Mouse (Mus musculus): Measurements from ENCODE around the gene Gramd1b.

The Gramd1b gene

DNA sequence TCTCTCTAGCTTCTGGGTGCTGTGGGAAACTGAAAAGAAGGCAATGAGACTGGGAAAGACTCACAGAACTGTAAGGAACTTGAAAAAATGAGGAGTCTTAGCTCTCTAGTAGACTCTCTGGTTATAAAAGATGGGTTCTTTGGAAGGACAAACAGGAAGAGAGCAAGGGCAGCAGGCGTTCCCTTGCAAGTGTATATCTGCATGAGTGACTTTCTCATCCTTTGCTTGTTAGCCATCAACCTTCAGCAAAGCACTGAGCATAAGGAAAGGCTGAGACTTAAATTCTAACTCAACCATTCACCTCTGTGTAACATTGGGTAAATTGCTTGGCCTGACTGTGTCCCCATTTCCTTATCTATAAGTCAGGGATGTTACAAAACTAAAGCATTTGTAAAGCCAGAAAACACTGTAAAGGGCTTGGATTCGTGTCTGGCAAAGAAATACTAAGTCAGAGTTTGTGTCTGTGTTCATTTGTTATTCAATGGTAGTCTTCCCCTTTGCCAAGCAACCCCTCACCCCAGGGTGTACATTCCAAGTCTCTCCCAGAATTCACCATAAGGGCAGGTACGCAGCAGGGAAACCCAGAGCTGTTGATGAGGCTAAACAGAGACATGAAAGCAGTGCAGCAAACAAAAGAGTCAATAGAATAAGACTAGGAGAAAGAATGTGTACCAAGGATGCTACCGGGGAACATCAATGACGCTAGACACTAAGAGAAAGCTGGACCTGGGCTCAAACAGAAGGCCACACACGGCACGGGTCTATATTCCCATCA lies 133.5 kb downstream of the Gramd1b start:
- ChIA-PET CTCF (interaction anchor here in 3 of 4 experiments (0.6 to 2.2 kb wide), 7 partner anchors 18 to 117 kb away, joined by 3 to 7 read pairs (median 4); no protein-coding TSS in a partner anchor), POLR2A (interaction anchor here (0.6 to 5.1 kb wide), 24 partner anchors 8 to 403 kb away, joined by 3 to 28 read pairs (median 4); partner anchors contain the start of gene Hspa8 (in 1 of the 4))

DNA sequence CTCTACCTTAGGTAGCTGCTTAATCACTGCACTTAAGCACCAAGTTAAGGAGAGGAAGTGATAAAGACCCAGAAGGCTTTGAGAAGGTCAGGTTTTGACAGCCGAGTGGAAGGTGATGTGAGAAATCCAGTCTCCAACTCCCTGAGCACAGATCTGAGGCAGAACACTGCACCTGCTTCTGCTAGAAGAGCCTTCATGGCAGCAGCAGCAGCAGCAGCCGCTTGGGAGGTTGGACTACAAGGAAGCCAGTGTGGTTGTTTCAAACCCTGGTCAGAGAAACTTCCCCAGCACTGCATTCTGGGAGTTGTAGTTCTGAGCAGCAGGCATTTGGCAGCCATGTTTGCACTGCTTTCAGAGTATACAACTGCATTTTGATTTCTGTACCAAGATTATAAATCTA lies 134.1 kb downstream of the Gramd1b start:
- POLR2A ChIA-PET = interaction anchor here (0.6 to 5.1 kb wide), 15 partner anchors 9 to 404 kb away, joined by 3 to 28 read pairs (median 5); partner anchors contain the start of gene Hspa8 (in 1 of the 4)

DNA sequence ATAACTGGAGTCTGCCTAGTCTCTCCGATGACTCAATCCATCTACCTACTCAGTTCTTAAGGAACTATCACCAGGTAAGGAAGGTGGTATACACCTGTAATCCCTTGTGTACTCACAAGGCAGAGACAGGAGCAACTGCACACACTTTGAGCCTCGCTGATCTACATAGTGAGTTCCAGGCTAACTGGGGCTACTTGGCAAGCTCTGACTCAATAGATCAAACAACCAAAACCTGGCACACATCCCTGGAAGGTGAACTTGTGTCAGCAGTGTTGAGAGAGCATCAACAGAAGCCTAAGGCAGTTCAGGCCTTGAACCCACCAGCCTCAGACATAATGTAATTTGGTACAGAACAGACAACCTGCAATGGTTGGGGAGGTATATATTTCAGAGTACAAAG lies 135.0 kb downstream of the Gramd1b start:
- POLR2A ChIA-PET = interaction anchor here in 2 of 4 experiments (0.6 to 5.1 kb wide), 4 partner anchors 16 to 63 kb away, joined by 3 to 28 read pairs (median 10); no protein-coding TSS in a partner anchor
- CTCF ChIA-PET = interaction anchor here in 1 of 4 experiments (0.6 kb wide), 1 partner anchor 239 kb away, joined by 3 read pairs; no protein-coding TSS in a partner anchor

More for the DNA sequence above, 134.1 kb downstream of the Gramd1b start:
- CTCF ChIA-PET = interaction anchor here in 2 of 4 experiments (1.2 to 2.2 kb wide), 2 partner anchors 19 kb away, joined by 5 to 7 read pairs; no protein-coding TSS in a partner anchor

DNA sequence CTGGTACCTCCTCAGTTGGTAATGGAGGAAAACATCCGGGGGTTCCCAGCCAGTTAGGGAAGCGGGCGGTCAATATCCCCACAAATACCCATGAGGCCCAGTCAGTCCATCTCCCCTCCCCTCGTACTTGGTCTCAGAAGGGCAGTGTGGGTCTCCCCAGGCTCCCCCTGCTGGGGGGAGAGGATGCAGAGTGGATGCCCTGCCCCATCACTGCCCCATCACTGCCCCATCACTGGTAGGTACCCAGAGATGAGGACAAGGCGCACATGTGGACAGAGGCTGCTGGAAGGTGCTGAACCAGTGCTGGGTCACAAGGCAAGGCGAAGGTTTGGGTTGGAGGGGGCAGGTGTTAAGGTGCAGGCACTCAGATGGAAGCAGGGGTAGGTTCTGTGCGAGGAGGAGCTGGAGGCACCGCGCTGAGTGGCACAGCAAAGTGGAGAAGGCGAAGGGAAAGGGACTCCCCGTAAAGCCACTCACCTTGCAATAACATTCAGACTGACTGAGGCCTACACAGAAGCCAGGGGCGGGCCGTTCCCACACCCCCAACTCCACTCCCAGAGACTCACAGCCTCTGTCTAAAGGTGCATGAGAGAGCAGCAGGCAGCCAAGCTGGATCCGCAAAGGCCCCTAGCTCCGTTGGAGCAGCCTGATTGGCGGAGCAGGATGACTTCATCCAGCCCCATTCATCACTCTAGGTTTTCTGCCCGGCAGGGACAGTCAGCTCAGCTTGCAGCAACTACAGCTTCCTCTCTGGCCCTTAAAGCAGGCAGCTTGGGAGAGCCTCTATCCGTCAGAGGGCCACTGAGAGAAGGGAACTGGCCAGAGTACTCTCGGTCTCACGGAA lies 139.1 kb downstream of the Gramd1b start:
- POLR2A ChIA-PET = interaction anchor here (0.7 to 2.7 kb wide), 21 partner anchors 8 to 366 kb away, joined by 3 to 30 read pairs (median 3); no protein-coding TSS in a partner anchor

DNA sequence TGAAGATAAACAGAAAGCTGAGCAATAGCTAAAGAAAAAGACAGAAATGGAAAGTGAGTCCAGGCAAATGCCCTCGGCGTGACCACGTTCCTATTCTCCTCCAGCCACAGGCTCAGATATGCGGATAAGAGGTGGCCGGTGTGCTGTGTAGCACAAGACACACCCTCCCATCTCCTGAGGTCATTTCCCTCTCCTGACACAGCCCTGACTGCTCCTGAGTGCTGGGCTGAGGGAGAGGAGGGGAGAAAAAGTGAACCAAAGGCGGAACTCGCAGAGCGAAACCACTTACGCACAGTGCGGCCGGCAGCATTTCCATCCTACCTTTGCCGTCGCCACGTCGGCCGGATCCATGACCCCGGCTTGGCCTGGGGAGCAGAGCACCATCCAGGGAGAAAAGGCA lies 139.8 kb downstream of the Gramd1b start:
- POLR2A ChIA-PET = interaction anchor here (0.6 to 2.7 kb wide), 27 partner anchors 10 to 225 kb away, joined by 3 to 30 read pairs (median 4); no protein-coding TSS in a partner anchor
- CTCF ChIA-PET = interaction anchor here (0.6 to 2.7 kb wide), 39 partner anchors 10 to 1298 kb away, joined by 3 to 34 read pairs (median 4); no protein-coding TSS in a partner anchor

More for the DNA sequence above, 139.1 kb downstream of the Gramd1b start:
- CTCF ChIA-PET = interaction anchor here in 3 of 4 experiments (0.7 to 2.7 kb wide), 14 partner anchors 10 to 164 kb away, joined by 3 to 34 read pairs (median 5); no protein-coding TSS in a partner anchor

DNA sequence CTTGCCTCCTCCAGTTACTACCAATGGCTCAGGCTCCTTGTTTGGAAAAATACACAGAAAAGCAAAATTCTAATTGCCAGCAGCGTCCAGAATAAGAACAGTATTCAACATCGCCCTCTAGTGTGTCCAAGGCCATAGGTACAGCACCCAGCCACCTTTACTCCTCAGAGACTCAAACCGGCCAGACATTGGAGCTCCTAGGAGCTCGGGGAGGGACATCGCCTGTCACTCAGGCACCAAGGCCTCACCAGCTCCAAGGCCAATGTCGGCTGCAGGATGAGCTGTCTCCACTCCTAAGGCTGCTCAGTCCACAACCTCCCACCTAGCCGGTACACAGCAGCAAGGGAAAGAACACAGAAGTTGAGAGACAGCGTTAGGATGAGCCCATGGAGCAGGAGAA lies 140.3 kb downstream of the Gramd1b start:
- ChIA-PET POLR2A (interaction anchor here (0.5 to 2.7 kb wide), 23 partner anchors 9 to 262 kb away, joined by 3 to 30 read pairs (median 4); no protein-coding TSS in a partner anchor), CTCF (interaction anchor here (0.6 to 2.7 kb wide), 38 partner anchors 9 to 1297 kb away, joined by 3 to 34 read pairs (median 4); no protein-coding TSS in a partner anchor)

DNA sequence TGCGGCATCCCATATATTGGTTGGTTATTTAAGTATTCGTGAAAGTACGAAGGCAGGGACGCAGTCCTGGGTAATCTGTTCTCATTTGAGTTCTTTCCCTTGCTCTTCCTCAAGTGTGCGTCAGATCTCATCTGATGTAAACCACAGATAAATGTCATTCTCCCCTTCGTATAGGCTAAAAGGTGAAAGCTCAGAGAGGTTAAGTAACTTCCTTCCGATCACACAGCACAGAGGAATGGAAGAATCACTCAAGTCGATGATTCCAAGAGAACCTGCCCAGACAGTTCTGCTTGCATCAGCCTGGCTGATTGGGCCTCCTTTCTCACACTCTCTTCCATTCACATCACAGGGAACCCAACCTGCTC lies 140.8 kb downstream of the Gramd1b start:
- ChIA-PET POLR2A (interaction anchor here in 3 of 4 experiments (0.5 to 2.7 kb wide), 21 partner anchors 9 to 263 kb away, joined by 3 to 30 read pairs (median 4); no protein-coding TSS in a partner anchor), CTCF (interaction anchor here (0.7 to 2.7 kb wide), 21 partner anchors 9 to 354 kb away, joined by 3 to 34 read pairs (median 4); no protein-coding TSS in a partner anchor)

DNA sequence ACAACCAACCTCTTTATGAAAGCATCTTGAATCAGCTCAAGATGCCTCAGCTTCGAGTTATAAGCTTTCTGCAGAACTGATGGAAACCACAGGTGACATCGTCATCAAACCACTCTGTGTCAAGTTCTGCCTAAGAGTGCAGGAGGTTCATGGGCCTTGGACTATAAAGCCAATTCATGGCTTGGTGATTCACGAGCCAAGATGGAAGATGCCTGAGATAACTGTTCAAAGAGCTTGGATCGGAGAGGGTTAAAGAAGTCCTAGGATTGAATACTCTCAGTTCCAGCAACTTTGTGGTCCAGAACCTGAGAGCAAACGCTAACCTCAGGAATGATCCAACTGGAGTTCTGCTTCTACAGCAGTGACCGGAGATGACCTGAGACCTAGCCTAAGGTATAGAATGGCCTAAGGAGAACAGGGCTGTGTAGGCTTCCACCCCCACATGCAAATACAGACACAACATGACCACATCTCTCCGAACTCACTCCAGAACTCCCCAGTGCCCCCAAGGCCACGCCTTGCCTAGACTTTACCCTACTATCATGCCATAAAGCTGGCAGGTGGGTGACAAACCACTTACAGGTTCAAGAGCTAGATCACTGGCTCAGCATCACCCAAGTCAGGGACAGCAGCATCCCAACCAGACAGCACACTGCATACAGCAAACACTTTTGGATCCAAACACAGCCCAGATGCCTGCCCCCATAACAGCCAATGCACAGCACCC lies 141.4 kb downstream of the Gramd1b start:
- POLR2A ChIA-PET = interaction anchor here in 2 of 4 experiments (1.1 to 1.8 kb wide), 9 partner anchors 8 to 148 kb away, joined by 3 to 8 read pairs (median 5); no protein-coding TSS in a partner anchor
- CTCF ChIA-PET = interaction anchor here in 3 of 4 experiments (0.7 to 2.7 kb wide), 8 partner anchors 8 to 295 kb away, joined by 3 to 34 read pairs (median 6); no protein-coding TSS in a partner anchor

DNA sequence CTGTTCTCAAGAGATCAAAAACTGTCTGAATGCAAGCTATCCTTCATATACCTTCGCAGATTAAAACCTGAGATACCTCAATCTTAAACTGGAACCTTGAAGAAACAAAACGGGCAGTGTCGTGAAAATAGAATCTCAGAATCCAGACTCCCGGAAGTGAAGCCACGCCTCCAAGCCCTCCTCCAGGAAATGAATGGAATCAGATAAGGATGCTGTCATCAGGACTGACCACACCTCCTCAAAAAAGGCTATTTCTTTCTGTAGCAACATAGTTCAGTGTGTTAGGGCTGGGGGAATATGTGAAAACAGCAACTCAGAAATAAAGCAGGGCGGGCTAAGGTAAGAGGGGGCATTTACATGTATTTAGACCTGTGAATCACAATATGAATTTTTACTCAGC lies 142.0 kb downstream of the Gramd1b start:
- ChIA-PET CTCF (interaction anchor here in 2 of 4 experiments (1.1 to 2.7 kb wide), 2 partner anchors 39 to 55 kb away, joined by 3 to 34 read pairs; no protein-coding TSS in a partner anchor), POLR2A (interaction anchor here in 1 of 4 experiments (1.1 to 1.5 kb wide), 2 partner anchors 9 to 13 kb away, joined by 5 read pairs; no protein-coding TSS in a partner anchor)

DNA sequence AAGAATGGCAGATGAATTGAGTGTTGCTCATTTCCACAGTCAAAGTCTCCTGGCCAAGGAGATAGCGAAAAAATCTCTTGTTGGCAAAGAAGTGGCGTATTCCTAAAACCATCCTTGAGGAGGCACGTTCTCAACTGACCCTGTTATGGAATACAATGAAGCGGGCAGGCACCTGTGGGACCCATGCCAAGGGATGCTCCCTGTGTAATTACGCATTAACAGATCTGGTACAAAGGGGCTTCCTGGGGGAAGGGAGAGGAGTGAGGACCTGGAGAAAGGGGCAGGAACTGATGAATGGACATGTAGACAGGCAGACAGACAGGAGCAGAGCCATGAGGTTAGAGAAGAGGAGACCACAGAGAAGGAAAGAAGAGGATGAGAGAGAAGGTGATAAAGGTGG lies 146.4 kb downstream of the Gramd1b start:
- ChIA-PET CTCF (no interaction called here), POLR2A (no interaction called here)

DNA sequence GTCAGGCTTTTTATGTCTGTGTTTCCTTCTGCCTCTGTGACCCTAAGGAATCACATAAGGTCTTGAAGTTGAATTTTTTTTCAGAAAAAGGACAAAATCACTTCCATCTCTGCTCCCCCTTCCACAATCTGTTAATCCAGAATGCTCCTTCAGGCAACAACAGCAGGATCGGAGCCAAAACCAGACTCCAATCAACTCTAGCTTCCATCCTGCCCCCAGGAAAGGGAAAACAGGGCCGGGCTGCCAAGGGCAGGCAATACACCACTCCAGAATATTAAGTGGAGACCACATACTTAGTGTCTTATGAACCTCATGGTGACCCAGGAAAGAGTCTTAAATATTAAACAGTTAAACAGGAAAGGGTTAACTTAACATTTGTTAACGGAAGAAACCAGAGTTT lies 148.7 kb downstream of the Gramd1b start:
- CTCF ChIA-PET = interaction anchor here in 1 of 4 experiments (1.5 kb wide), 1 partner anchor 8 kb away, joined by 12 read pairs; no protein-coding TSS in a partner anchor
- POLR2A ChIA-PET = interaction anchor here in 2 of 4 experiments (0.6 to 1.3 kb wide), 5 partner anchors 12 to 192 kb away, joined by 3 to 7 read pairs (median 4); no protein-coding TSS in a partner anchor

DNA sequence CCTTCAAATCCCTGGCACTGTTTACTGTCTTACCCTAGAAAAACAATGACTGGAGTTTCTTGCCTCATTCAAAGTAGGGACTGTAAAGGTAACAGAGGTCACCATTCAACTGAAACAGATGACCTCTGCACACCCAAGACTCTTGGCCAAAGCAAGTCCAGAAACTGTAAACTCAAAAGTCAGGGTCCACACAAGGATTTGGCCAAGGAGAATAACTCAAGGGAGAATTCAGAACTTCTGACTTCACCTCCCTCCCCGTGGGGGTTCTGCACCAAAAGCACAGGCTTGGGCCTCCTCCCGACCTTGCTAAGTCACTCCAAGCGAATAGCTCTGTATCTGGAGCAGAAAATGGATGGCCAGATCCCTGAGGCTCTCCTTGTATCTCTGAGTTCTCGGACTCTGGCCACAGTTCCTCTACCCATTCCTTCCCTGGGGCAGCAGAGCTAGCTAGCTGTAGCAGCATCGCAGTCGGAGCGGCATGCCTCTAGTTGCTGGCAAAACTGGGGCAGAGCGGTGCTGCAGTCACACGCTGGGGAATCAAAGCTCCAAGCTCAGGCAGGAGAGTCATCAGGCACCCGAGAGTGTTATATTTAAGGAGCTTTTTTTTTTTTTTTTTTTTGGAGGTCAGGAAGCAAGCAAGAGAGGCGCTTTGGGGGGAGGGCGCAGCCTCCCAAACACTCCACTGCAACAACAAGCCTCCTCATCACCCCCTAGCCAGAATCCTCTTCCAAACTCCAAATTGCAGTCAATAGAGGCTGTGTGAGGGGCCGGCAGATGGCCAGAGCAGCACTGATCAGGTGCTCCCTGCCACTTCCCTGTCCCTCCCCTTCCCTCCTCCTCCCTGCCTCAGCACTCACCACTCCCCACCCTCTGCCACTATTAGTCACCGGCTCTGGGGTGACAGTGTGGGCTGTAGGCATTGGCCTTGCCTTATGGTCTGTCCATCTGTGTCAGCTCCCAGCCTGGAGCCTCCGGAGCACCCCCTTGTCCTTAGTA lies 149.5 kb downstream of the Gramd1b start:
- POLR2A ChIA-PET = interaction anchor here in 3 of 4 experiments (0.6 to 1.3 kb wide), 17 partner anchors 8 to 191 kb away, joined by 3 to 8 read pairs (median 4); no protein-coding TSS in a partner anchor
- CTCF ChIA-PET = interaction anchor here (0.5 to 1.5 kb wide), 17 partner anchors 9 to 360 kb away, joined by 3 to 12 read pairs (median 3); partner anchors contain the start of gene Olfr981 (in 1 of the 4)

DNA sequence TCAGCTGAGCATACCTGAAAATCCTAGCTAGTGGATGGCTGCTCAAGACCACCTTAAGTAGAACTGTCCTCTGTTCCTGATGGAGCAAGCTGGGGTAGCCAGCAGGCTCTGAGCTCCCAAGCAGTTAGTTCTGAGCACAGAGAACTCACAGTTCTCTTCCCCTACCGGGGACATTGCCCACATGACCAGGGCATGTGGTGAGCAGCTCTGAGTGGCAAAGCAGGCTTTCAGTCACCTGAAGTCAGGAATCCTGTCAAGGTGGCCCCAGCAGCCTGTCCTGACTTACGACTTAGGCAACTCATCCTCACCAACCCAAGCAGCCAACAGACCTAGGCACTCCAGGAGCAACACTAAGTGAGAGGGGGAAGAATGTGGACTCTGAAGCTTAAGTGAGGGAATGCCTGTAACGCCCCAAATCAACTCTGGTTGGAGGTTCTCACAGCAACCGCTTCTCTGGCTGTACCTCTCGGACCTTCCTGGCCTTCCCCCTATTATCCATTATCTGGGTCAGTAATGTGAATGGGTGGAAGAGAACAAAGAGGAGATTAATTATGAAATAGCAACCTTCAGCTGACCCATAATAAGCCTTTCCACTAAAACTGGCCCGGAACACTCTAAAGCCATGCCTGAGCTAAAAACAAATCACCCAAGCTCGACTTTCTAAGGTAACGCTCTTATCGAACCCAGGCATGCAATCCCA lies 154.3 kb downstream of the Gramd1b start:
- ChIA-PET CTCF (interaction anchor here (0.7 to 3.4 kb wide), 8 partner anchors 10 to 149 kb away, joined by 3 to 16 read pairs (median 4); no protein-coding TSS in a partner anchor), POLR2A (interaction anchor here in 3 of 4 experiments (0.5 to 4.7 kb wide), 17 partner anchors 9 to 429 kb away, joined by 3 to 22 read pairs (median 4); partner anchors contain the start of gene Hspa8 (in 1 of the 3))

DNA sequence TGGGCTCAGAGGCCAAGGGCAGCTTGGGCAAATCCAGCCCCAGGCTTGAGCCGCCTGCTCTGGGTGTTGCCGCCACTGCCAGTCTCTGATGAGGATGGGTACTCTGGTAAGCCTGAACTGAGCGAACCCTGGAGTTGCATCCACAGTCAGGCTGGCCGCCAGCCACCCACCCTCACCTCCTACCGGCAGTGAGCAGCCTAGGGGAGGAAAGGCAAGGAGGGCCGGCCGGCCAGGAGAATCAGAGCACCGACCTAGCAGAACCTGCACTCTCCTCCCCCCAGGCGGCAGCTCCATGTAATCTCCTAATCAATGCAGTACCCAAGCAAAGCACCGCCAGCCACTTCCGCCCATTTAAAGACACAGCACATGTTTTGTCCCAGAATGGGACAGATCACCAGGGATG lies 155.0 kb downstream of the Gramd1b start:
- POLR2A ChIA-PET = interaction anchor here in 2 of 4 experiments (0.6 to 4.7 kb wide), 18 partner anchors 8 to 430 kb away, joined by 3 to 22 read pairs (median 4); partner anchors contain the start of gene Hspa8 (in 1 of the 2)
- CTCF ChIA-PET = interaction anchor here in 3 of 4 experiments (0.5 to 3.4 kb wide), 11 partner anchors 9 to 202 kb away, joined by 3 to 16 read pairs (median 4); no protein-coding TSS in a partner anchor

DNA sequence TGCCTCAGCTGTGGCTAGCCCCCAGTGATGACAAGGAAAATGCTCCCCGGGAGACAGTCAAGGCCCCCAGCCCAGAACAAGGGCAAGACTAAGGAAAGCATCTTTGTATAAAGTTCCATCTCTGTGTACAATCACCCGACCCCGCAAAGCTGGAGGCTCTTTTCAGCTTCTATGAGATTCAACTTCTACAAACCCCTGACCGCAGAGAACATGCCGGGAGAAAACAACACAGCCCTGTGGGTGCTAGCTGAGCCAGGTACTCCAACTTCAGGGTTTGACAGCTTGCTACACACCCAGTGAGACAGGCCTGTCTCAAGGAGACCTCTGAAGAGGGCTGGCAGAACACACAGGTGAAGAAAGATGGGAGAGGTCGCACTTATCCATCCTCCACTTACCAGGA lies 155.7 kb downstream of the Gramd1b start:
- ChIA-PET POLR2A (interaction anchor here in 3 of 4 experiments (1.0 to 4.7 kb wide), 10 partner anchors 8 to 42 kb away, joined by 3 to 22 read pairs (median 4); no protein-coding TSS in a partner anchor), CTCF (interaction anchor here in 3 of 4 experiments (0.6 to 3.4 kb wide), 8 partner anchors 8 to 147 kb away, joined by 3 to 16 read pairs (median 4); no protein-coding TSS in a partner anchor)
